Mouse (Mus musculus): ENCODE measurements around the gene Ly6g6c.

Gene Ly6g6c

GRCm38 (mm10) chr17:35064951-35065947 is at the start of gene Ly6g6c:
TSS of gene Ly6g6c (plus strand) at chr17:35065388.
- no peak for DNase-seq (ENCODE audit: extremely low spot score, low read depth, low spot score)

DNA sequence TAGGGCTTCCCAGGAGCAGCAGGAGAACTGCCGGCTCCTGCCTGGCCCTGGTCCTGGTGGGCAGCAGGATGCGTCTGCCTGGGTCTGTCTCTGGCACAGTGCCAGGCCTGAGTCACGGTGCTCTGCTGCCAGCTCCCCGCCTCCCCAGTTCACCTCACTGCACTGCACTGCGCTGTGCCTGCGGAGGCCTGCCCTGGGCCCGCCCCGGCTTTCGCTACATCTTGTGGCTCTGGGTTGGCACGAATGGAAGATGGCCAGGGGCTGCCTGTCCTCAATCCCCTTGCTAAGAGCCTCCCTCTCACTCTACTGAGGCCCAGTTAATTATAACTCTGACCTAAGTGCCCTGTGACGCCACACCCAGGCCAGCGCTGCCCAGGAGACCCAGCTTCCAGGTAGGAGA is 48.8 kb upstream of the Ly6g6c start, which contains the start of gene Vwa7:
TSS of gene Vwa7 (plus strand) at position 204 of the 400 bp plus-strand sequence.
- no peak for DNase-seq (ENCODE audit: extremely low spot score, low read depth, low spot score)

DNA sequence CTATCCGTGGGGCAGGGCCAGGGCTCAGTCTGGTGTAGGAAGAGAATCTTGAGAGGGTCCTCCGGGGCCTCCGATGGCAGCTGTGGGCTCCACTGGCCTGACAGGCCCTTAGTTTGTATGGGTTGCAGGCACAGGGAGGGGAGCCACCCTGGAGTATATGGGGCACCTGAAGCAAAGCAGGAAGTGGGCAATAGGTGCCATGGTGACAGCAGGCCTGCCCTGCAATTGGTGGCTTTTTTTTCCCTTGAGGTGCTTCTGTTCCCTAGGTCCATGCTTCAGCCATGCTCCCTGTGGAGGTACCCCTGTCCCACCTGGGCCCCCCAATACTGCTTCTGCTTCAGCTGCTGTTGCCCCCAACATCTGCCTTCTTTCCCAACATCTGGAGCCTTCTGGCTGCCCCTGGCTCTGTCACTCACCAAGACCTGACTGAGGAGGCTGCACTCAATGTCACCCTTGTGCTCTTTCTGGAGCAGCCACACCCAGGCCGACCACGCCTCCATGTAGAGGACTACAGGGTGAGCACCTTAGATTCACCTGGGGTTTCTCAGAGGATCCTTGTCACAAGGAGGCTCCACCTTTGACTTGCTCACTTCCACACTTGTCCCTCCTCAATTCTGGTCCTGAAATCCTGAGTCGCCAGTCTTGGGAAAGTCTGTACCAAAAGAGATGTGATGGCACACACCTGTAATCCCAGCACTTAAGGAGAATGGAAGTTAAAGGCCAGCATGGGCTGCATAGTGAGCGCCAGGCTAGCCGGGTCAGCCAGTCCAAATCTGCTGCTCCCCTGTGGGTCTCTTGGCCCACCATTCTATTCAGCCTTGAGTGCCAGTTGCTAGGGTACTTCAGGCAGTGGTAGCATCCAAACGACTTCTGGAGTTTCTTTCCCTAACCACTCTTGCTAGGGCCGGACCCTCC is 48.1 kb upstream of the Ly6g6c start:
- DNase-seq (ENCODE audit: extremely low spot score, low read depth, low spot score): no peak

DNA sequence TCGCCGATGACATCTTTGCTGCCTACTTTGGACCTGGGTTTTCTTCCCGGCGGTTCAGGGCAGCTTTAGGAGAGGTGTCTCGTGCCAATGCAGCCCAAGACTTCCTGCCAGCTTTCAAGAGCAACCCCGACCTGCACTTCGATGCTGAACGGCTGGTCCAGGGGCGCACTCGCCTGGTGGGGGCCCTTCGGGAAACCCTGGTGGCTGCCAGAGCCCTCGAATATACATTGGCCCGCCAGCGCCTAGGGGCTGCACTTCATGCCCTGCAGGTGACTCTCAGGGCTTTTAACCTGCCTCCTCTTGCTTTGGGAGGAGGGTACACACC is 47.5 kb upstream of the Ly6g6c start:
- DNase-seq (ENCODE audit: extremely low spot score, low read depth, low spot score): no peak

- no peak for DNase-seq (ENCODE audit: extremely low spot score, low read depth, low spot score)
These were observed 47.0 kb upstream of the Ly6g6c start for GRCm38 (mm10) chr17:35018171-35018570.

- DNase-seq (ENCODE audit: extremely low spot score, low read depth, low spot score): no peak
These were observed 45.3 kb upstream of the Ly6g6c start for GRCm38 (mm10) chr17:35019894-35020293.

DNA sequence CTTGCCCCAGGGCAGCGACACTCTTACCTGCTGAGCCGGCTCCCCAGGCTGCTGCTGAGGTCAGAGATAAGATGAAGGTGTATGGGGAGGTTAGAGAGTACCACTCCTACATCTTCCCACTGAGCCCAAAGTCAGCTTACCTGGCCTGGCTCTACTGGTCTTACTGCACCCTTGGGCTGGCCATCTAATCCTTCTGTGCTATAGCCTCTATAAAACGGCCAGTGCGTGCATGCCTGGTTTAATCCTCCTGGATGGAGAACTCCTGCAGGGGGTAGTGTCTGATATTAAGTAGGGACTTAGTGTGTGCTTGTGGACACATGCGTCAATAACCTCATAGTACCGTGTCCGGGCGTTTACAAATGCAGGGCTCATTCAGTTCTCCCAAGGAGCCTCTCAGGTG is 44.6 kb upstream of the Ly6g6c start:
- DNase-seq (ENCODE audit: extremely low spot score, low read depth, low spot score): no peak

- no peak for DNase-seq (ENCODE audit: extremely low spot score, low read depth, low spot score)
These were observed 43.9 kb upstream of the Ly6g6c start for GRCm38 (mm10) chr17:35021163-35021808.

GRCm38 (mm10) chr17:35021842-35022477 is 43.2 kb upstream of the Ly6g6c start:
- DNase-seq (ENCODE audit: extremely low spot score, low read depth, low spot score): no peak

DNA sequence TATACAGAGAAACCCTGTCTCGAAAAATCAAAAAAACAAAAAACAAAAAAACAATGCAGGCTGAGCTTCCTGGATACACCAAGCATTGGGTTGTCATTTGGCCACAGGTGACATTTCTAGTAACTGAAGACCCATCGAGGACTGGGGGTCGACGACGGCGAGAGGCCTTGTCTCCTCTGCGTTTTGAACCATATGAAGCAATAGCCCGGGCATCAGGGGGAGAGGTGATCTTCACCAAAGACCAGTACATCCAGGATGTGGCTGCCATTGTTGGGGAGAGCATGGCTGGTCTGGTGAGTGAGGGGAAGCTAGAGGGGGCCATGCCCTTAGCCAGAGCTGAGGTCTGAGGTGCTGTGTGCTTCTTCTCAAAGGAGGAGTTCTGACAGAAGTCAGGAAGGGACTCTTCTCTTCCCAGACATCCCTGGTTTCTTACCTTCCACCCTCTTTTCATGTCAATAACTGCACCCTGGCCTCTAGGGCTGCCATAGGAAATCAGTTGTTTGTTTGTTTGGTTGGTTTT is 42.6 kb upstream of the Ly6g6c start:
- DNase-seq (ENCODE audit: extremely low spot score, low read depth, low spot score): no peak

DNA sequence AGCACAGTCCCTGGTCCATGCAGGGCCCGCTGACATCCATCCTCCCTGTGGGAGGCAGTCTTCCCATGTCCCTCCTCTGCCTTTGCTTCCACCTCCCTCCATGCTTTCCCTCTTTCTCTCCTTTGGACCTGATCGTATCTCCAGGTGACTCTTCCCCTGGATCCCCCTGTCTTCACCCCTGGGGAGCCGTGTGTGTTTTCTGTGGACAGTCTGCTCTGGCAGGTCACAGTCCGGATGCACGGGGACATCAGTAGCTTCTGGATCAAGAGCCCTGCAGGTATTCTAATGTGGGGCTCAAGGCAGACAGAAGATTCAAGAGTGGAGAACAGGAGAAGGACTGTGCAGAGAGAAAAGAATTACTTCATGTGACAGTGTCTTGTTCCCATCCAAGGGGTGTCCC is 42.0 kb upstream of the Ly6g6c start:
- DNase-seq (ENCODE audit: extremely low spot score, low read depth, low spot score): no peak

GRCm38 (mm10) chr17:35023756-35024155 is 41.4 kb upstream of the Ly6g6c start:
- no peak for DNase-seq (ENCODE audit: extremely low spot score, low read depth, low spot score)

DNA sequence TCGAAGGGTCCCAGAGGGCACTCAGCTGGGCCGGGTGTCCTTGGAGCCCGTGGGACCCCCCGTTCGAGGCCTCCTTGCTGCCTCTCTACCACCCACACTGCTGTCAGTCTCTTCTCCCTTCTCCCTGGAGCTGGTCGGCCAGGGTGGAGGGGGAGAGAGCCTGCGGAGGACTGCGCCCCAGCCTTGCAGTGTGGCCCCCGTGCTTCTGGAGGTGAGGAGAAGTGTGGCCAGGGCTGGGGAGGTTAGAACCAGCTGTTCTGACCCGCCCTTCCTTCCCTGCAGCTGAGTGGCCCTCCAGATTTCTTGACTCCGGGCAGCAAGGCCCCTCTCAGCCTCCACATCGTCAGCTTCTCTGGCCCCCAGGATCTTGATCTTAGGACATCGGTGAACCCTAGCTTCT is 40.9 kb upstream of the Ly6g6c start:
- no peak for DNase-seq (ENCODE audit: extremely low spot score, low read depth, low spot score)

GRCm38 (mm10) chr17:35024691-35025488 is 40.3 kb upstream of the Ly6g6c start:
- no peak for DNase-seq (ENCODE audit: extremely low spot score, low read depth, low spot score)

DNA sequence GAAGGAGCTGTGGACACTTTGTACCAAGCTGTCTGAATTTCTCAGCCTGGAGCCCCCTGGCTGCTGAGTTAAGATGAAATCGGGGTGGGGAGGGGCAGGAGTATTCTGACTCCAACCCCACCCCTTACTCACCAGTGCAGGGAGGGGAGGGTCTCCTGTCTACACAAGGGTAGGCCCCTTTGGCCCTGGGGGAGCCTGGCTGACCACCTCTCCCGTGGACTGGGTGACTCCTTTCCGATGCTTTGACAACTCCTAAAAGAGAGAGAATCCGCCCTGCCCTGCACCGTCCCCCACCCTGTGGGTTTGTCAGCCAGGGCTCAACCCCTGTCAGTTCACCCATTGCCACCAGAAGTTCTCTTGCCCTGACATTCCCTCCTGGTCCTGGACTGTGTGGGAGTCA is 39.0 kb upstream of the Ly6g6c start:
- DNase-seq (ENCODE audit: extremely low spot score, low read depth, low spot score): no peak

DNA sequence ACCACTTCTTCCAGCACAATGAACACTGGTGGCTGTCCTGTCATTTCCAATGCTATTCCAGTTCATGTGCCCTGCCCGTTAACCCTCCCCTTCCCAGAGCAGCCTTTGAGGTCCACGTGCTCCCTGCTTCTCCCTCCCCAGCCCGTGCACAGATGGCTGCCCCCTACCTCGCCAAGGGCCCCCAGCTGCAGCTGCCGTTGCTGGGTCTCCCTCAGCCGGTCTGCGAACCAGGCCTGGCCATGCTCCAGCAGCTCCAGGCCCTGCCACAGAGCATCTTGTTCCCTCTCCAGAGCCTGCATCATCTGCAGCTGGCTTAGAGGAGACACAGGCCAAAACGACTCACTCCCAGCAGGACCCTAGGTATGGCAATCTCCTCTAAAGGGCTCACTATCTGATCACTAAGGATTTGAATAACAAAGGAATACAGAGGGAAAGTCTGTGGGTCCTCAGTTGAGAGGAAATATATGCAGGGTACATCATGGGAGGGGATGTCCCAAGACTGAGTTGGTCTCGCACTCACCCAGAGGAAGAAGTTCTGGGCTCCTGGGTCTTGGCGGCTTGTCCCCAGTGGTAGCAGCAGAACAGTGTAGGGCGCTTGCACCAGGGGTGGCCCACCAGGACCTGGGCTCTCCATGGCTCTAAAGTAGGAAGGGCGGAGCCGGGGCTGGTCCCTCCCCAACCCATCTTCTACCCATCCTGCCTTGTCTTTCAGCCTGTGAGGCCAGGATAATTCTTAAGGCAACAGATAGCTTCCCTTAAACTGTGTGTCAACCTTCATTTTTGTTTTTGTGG is 37.7 kb upstream of the Ly6g6c start, which contains the start of gene Sapcd1:
TSS of gene Sapcd1 (minus strand) at position 740 of the 792 bp plus-strand sequence.
- no peak for DNase-seq (ENCODE audit: extremely low spot score, low read depth, low spot score)

- no peak for DNase-seq (ENCODE audit: extremely low spot score, low read depth, low spot score)
These were observed 36.9 kb upstream of the Ly6g6c start for GRCm38 (mm10) chr17:35028315-35028714.

DNA sequence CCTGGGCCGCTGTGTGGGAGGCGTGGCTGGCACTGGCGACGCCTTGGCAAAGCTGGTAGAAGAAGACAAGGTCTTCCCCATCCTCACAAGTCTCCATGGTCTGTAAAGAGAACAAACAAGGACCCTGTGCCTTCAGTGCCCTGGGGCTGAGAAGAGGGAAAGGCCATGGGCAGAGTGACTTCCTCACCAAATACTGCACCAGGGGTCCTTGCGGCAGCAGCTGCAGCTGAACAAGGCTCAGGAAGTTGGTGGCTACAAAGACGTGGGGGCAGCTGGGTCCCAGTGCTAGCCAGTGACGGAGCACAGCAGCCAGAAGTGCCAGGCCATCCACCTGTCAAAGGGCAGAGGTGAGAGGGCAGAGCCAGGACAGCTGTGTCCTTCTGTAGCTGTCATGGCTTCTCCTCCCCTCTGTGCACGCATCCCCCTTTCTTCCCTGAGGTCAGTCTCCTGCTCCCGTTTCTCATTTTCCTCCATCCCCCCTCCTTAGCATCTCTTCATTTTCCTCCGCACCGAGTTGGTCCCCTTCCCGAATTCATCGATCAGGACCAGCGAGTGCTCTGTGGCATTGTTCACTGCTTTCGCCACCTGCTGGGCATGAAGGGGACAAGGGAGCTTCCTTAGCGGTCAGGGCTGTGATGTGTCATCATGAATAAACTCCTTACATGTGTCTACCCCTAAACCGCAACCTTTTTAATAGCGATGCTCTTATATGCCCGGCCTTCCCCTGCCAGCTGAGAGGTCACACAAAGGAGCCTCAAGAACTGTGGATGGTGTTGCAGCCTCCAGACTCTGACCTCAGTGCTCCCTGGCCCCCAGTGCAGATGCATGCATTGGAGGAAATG is 35.3 kb upstream of the Ly6g6c start:
- no peak for DNase-seq (ENCODE audit: extremely low spot score, low read depth, low spot score)
